Mouse (Mus musculus) liver, postnatal 0 days (tissue): ENCODE data around the gene Jak2.

Experiments
- CTCF ChIP-seq: sonication (generic); IDR thresholded peaks from 2 replicates; pipeline ENCODE4 v1.5.1; 2016; ENCODE audit warnings: antibody characterized with exemption, low read depth
- EP300 ChIP-seq: IDR thresholded peaks from 2 replicates; pipeline ENCODE4 v1.6.1; 2016; ENCODE audit warnings: antibody characterized with exemption, low read depth, mild to moderate bottlenecking

DNA sequence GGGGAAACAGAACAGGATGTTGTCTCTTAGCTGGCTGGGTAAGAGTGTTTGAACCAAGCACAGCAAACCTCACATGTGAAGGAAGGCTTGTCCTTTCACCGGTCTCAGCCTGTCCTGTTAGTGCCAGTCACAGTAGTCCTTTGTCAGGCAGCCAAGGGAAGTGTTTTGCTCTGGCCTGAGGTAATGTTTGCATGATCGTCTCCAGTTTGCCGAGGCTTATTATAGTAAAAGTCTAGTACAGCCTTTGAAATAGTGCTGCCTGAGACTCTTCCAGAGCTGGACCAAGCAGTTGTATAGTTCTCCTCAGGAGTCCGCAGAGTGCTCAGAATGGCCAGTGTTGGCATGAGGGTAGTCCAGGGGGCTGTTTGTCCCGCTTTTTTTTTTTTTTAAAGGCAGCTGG lies 13.9 kb downstream of the Jak2 start:
- TF ChIP-seq CTCF, result no peak
- no peak for TF ChIP-seq EP300
